Mouse (Mus musculus) midbrain, embryonic 15.5 days (tissue): Measurements from ENCODE around the gene Csf3r. TPM values are rescaled to one million over a fixed set of nuclear protein-coding genes. Genes with fewer than 3 reads are reported as not detected.
A peak's percentile ranks its signal among the peaks of the same experiment; 100 is the strongest.

ENCODE experiments used
- ATAC-seq: fragments of 200-750 bp; cut with Nextera tagmentation; replicated peaks from 2 replicates; pipeline ENCODE4 v1.8.0; 2017; ENCODE audit warnings: moderate TSS enrichment
- H3K27ac ChIP-seq: fragments of 300-500 bp; sonication (generic); 2 replicates; pipeline ENCODE4 v1.5.1; 2015; ENCODE audit warnings: mild to moderate bottlenecking, inconsistent platforms
- H3K27me3 ChIP-seq: fragments of 300-500 bp; sonication (generic); replicated peaks from 2 replicates; pipeline ENCODE4 v1.6.1; 2015; ENCODE audit warnings: inconsistent platforms
- H3K36me3 ChIP-seq: fragments of 300-500 bp; sonication (generic); replicated peaks from 2 replicates; pipeline ENCODE4 v1.6.1; 2015; ENCODE audit warnings: inconsistent platforms
- H3K4me1 ChIP-seq: fragments of 300-500 bp; sonication (generic); 2 replicates; pipeline ENCODE4 v1.6.1; 2015; ENCODE audit warnings: inconsistent platforms
- H3K4me2 ChIP-seq: fragments of 300-500 bp; sonication (generic); 2 replicates; pipeline ENCODE4 v1.6.1; 2015; ENCODE audit warnings: inconsistent platforms, mild to moderate bottlenecking, moderate library complexity
- H3K4me3 ChIP-seq: fragments of 300-500 bp; sonication (generic); 2 replicates; pipeline ENCODE4 v1.5.1; 2015; ENCODE audit warnings: mild to moderate bottlenecking, inconsistent platforms
- H3K9ac ChIP-seq: fragments of 300-500 bp; sonication (generic); 2 replicates; pipeline ENCODE4 v1.6.1; 2015; ENCODE audit warnings: mild to moderate bottlenecking, inconsistent platforms
- H3K9me3 ChIP-seq: fragments of 300-500 bp; sonication (generic); 2 replicates; pipeline ENCODE4 v1.6.1; 2016; ENCODE audit warnings: inconsistent platforms
- WGBS: fragments of 180-500 bp; shearing (Covaris S2); methylation state at CpG from one replicate; pipeline ENCODE4 v1.1.7; 2015; ENCODE audit warnings: mixed read lengths; 5-methylcytosine and 5-hydroxymethylcytosine counted together
- polyA plus RNA-seq: library from polyadenylated mRNA; unstranded; fragments of >200 nt; fragmentation: Nextera tagmentation; extraction: Ambion mirVana; gene quantifications from 2 replicates; pipeline ENCODE4 v1.2.1, GENCODE M21; 2015

The Csf3r gene
- polyA plus RNA-seq, 1 experiment from 2014 or later, result 0.74 TPM

DNA sequence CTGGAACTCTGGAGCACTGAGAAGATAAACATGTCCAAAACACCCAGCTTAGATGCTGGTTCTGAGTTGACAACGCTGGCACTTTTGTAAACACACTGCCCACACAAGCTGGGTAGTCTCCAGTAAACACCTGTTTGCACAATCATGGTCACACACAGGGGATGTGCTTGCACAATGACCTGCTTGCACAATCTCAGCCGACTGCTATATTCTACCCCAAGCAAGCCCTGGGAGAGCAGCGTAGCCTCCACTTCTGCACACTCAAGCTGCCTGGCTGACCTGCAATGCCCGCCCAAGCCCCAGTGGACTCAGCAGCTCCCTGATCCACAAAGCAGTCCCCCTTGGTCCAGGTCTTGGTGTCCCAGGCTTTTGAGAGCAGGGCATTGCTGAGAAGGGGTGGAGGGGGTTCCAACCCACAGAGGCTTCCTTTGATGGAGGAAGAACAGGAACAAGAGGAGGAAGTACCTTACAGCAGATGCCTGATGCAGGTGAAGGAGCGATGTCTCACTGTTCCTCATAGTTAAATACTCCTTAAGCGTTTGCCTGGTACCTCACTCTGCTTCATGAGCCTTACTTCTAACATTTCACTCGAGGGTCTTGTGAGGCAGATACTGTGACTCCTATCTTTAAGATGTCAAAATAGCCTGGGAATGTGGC lies 6.5 kb upstream of the Csf3r start:
- H3K4me3 ChIP-seq, result no peak overlapping the region
- no peak overlapping the region for H3K9ac ChIP-seq
- H3K27ac ChIP-seq, result no peak overlapping the region
- no peaks in the 10 kb centered on the region for H3K36me3 ChIP-seq
- H3K4me2 ChIP-seq, result no peak overlapping the region
- no peaks in the 10 kb centered on the region for H3K27me3 ChIP-seq
- ATAC-seq, result no peak
- H3K4me1 ChIP-seq, result no peaks in the 10 kb centered on the region
- WGBS, result 83% methylated on average over 7 of the region's 7 CpGs
- H3K9me3 ChIP-seq, result no peaks in the 10 kb centered on the region

DNA sequence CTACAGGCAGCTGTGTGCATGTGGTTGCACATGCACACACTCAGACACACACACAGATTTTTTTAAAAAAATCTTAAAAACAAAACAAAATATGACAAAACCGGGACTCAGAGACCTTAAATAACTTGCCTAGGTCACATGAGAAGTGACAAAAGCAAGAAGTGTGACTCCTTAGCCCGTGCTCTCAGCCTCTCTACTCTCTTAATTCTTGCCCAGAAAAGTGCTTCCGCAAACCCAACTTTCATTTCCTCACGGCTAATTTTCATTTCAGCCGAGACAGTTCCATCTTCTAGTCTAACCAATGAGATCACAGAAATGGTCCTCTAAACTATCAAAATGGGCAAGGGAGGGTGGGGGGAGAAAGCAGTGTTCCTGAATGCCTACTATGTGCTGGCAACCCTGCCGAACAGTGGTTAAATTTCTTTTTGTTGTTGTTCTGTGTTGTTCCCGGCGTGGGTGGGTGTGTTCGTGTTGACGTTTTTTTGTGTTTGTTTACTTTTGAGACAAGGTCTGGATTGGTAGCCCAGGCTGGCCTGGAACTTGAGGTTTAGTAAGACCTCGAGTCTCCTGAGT lies 5.3 kb upstream of the Csf3r start:
- no peaks in the 10 kb centered on the region for H3K27me3 ChIP-seq
- no peaks in the 10 kb centered on the region for H3K4me1 ChIP-seq
- no peak overlapping the region for H3K9ac ChIP-seq
- H3K4me2 ChIP-seq, result no peak overlapping the region
- H3K27ac ChIP-seq, result no peak overlapping the region
- ATAC-seq, result no peak
- WGBS, result 83% methylated on average over 11 of the region's 11 CpGs
- no peaks in the 10 kb centered on the region for H3K36me3 ChIP-seq
- H3K9me3 ChIP-seq, result no peaks in the 10 kb centered on the region
- H3K4me3 ChIP-seq, result no peak overlapping the region

DNA sequence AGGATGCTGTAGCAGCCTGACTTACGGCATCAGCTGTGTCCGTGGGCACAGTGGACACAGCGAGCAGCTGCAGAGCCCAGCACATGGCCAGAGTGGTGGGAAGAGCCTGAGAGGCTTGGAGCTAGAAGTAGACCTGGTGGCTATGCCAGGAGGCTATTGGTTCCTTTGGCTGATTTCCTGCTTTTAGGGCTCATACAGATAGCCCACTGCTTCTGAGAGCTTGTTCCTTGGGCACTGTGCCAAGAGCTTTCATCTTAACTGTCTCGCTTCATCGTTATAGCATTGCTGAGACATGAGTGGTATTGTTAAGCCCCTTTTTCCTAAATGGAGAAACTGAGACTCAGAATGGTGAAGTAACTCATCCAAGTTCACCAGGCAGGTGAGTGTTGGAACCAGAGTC lies 1.5 kb downstream of the Csf3r start:
- Histone ChIP-seq H3K4me3 (no peak overlapping the region), H3K4me2 (no peak overlapping the region), H3K36me3 (no peaks in the 10 kb centered on the region), H3K27me3 (no peaks in the 10 kb centered on the region), H3K27ac (no peak overlapping the region), H3K9me3 (no peaks in the 10 kb centered on the region), H3K9ac (no peak overlapping the region), H3K4me1 (no peaks in the 10 kb centered on the region)
- no peak for ATAC-seq
- 82% methylated on average over 5 of the region's 5 CpGs for WGBS

DNA sequence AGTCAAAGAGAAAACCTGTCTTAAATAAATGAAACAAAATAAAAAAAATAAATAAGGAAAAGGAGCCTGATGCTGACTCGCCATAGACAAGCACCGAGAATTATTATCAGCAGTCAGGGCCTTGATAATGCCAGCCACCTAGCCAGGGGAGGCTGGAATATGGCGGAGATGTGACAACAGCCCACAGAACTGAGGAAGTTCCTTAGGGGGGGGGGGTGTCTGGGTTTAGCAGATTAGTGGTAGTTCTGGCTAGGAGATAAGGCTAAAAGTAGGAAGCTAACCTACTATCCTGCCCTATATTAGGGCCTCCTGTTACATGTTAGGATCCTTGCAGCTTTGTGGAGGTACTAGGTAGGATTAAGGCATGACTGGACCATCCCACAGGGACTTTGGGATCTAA lies 3.6 kb downstream of the Csf3r start:
- no peak overlapping the region for H3K4me2 ChIP-seq
- H3K4me3 ChIP-seq, result no peak overlapping the region
- no peaks in the 10 kb centered on the region for H3K4me1 ChIP-seq
- H3K9ac ChIP-seq, result no peak overlapping the region
- WGBS, result 87% methylated on average over 3 of the region's 3 CpGs
- H3K9me3 ChIP-seq, result no peaks in the 10 kb centered on the region
- H3K27me3 ChIP-seq, result no peaks in the 10 kb centered on the region
- H3K27ac ChIP-seq, result no peak overlapping the region
- ATAC-seq, result no peak
- no peaks in the 10 kb centered on the region for H3K36me3 ChIP-seq

DNA sequence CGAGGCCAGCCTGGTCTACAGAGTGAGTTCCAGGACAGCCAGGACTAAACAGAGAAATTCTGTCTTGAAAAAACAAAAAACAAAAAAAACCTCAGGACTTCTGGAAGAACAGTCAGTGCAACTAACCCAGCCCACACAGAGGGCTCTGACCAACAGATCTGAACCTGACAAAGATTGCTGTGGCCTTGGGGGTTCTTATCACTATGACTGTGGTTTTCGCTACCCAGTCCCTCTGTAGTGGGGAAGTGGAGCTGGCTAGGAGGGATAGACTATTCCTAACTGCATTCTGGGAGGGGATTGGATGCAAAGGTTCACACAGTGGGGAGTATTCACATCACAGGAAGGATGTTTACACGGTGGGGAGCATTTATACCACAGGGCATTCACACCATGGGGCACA lies 4.7 kb downstream of the Csf3r start:
- ATAC-seq, result no peak
- whole genome bisulfite sequencing, result 71% methylated on average over 3 of the region's 3 CpGs
- Histone ChIP-seq H3K9me3 (no peaks in the 10 kb centered on the region), H3K4me1 (no peaks in the 10 kb centered on the region), H3K4me3 (no peak overlapping the region), H3K4me2 (no peak overlapping the region), H3K36me3 (no peaks in the 10 kb centered on the region), H3K27ac (no peak overlapping the region), H3K9ac (no peak overlapping the region), H3K27me3 (no peaks in the 10 kb centered on the region)

DNA sequence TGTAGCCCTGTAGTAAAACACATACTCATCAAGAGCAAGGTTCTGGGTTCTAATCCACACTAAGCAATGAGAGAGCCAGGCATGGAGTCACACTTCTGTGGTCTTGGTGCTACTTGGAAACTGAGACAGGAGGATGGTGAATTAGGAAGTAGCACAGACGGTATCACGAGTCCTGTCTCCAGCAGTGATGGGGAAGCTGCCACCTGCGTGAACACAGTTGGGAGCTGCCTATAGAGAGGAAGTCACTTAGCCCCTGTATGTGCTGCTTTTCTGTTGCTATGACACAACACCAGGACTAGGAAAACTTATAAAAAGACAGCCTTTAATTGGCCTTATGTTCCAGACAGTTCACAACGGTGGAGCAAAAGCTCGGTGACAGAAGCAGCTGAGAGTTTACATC lies 6.4 kb downstream of the Csf3r start:
- no peaks in the 10 kb centered on the region for H3K4me1 ChIP-seq
- no peak overlapping the region for H3K4me3 ChIP-seq
- H3K4me2 ChIP-seq, result no peak overlapping the region
- no peak for ATAC-seq
- no peak overlapping the region for H3K27ac ChIP-seq
- no peak overlapping the region for H3K9ac ChIP-seq
- no peaks in the 10 kb centered on the region for H3K9me3 ChIP-seq
- H3K27me3 ChIP-seq, result no peaks in the 10 kb centered on the region
- no peaks in the 10 kb centered on the region for H3K36me3 ChIP-seq
- WGBS, result 80% methylated on average over 5 of the region's 5 CpGs

DNA sequence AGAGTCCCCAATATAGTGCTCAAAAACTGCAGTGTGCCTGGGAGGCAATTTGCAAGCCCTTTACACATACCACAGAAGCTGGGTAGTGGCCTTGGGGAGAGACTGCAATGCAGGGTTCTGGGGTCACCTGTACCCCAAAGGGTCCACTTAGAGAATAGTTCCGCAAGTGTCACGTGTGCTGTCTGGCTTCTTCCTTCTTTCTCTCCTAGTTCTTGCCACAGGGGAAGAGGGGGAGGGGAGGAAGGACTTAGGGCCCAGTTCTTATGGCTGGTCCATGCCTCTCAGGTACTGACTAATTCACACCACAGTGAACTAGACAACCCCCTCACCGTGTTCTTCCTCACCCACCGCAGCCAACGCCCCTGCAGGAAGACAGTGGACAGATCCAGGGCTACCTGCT lies 11.1 kb downstream of the Csf3r start:
- Histone ChIP-seq H3K4me1 (no peaks in the 10 kb centered on the region), H3K4me3 (no peak overlapping the region), H3K27me3 (no peaks in the 10 kb centered on the region), H3K9me3 (no peaks in the 10 kb centered on the region), H3K27ac (no peak overlapping the region), H3K4me2 (no peak overlapping the region), H3K9ac (no peak overlapping the region), H3K36me3 (no peaks in the 10 kb centered on the region)
- no peak for ATAC-seq
- WGBS, result 86% methylated on average over 5 of the region's 5 CpGs

DNA sequence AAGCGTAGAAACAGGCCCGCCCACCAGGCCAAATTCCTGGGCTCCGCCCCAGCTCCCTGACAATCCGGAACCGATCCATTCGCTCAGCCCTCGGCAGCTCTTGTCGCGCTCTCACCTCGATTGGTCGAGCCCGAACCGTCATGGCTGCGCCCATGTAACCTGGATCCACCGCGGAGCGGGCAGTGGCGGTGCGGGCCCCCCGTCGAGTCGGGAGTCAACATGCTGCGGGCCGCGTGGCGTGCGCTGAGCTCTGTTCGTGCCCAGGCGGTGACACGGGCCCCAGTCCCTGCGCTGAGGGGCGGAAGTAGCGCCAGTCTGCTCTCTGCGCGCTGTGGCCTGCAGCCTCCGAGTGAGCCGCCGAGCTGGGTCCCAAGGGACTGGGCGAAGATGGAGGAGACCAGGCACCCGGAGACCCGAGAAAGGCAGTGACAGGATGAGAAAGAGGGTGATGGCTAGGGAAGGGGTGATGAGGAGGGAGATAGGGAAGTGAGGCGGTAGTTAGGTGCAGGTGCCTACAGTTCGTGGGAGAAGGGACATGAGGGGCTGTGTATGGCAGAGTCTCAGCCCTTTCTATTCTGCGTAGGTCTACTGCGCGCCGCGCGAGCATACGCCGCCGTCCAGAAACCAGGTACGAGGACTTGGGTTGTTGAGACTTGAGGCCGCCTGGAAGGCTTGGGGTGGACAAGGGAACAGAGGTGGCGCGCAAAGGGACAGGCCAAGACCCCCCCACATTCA lies 22.7 kb downstream of the Csf3r start, which contains the start of gene Mrps15:
Gene Mrps15, plus strand, starts transcription at position 75 of the 735 bp plus-strand sequence.
- H3K4me2 ChIP-seq, result peak within 1 kb of the TSS; percentile 89
- no peaks in the 10 kb centered on the region for H3K9me3 ChIP-seq
- peak; percentile 96 for ATAC-seq
- peak within 1 kb of the TSS; percentile 80 for H3K27ac ChIP-seq
- H3K36me3 ChIP-seq, result peaks cover 17% of the 10 kb centered on the region; the same call in 1 of the 2 replicates
- H3K4me3 ChIP-seq, result peak within 1 kb of the TSS; percentile 86
- WGBS, result under 1% methylated on average over 56 of the region's 56 CpGs
- peaks cover 13% of the 10 kb centered on the region for H3K4me1 ChIP-seq
- peak within 1 kb of the TSS; percentile 78 for H3K9ac ChIP-seq
- H3K27me3 ChIP-seq, result no peaks in the 10 kb centered on the region

DNA sequence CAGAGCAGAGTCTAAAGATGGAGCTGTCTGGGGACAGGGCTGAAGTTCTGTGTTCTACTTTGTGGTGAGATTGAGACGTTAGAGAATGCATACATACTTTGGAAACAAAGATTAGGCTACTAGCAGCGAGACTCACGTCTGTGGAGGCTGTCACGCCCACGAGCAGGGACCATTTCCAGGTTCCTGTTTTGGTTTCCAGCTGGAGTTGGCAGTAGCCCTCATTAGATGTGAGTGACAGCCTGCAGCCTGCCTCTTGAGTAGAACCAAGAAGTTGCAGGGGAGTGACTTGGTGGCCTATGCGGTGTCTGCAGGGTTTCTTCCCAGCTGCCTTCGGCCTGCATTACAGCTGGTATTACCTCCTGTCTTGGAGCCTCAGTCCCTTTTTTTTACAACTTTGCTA lies 27.3 kb downstream of the Csf3r start:
- Histone ChIP-seq H3K36me3 (peaks cover 40% of the 10 kb centered on the region), H3K27ac (no peak overlapping the region), H3K9me3 (no peaks in the 10 kb centered on the region), H3K9ac (no peak overlapping the region), H3K4me3 (no peak overlapping the region), H3K27me3 (no peaks in the 10 kb centered on the region), H3K4me1 (peaks cover 13% of the 10 kb centered on the region), H3K4me2 (no peak overlapping the region)
- 83% methylated on average over 7 of the region's 7 CpGs for WGBS
- ATAC-seq, result no peak

DNA sequence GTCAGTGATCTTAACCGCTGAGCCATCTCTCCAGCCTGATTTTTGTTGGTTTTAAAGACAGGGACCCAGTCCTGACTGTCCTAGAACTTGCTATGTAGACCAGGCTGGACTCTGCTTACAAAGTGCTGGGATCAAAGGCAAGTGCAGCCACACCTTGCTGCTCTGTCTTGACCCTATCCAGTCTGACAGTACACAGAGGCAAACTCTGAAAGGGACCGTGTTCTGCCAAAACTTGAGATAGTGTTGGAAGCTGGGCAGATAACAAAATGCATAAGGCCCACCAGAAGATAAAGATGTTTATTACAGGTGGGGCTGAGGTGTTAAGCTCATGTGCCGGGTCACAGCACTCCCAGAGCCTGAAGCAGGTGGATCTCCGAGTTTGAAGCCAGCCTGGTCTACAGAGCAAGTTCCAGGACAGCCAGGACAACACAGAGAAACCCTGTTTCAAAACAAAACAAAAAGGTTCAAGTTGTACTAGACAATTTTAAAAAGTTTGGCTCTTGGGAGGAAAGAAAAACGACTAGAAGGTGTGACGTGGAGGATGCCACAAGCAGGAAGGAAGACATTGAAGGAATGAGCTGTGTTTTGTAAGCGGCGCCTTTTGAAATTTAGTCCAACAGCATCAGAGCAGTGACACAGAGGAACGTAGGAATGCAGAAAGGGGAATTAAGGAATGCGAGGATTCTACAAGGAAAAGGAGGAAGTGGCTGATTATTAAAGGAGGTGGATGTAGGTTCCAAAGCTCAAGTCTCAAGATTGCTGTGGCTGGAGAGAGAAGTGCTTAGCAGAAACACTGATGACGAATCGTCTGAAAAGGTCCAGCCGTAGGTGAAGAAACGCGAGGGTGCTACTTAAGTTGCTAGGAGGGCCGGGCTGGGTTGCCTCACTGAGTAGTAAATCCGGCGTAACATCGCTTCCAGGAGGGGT lies 33.1 kb downstream of the Csf3r start:
- 0 out of 2 replicates have a peak overlapping the region, but pooled peaks have one; percentile 23 for H3K9ac ChIP-seq
- ATAC-seq, result no peak; the same call in 1 of the 2 replicates

DNA sequence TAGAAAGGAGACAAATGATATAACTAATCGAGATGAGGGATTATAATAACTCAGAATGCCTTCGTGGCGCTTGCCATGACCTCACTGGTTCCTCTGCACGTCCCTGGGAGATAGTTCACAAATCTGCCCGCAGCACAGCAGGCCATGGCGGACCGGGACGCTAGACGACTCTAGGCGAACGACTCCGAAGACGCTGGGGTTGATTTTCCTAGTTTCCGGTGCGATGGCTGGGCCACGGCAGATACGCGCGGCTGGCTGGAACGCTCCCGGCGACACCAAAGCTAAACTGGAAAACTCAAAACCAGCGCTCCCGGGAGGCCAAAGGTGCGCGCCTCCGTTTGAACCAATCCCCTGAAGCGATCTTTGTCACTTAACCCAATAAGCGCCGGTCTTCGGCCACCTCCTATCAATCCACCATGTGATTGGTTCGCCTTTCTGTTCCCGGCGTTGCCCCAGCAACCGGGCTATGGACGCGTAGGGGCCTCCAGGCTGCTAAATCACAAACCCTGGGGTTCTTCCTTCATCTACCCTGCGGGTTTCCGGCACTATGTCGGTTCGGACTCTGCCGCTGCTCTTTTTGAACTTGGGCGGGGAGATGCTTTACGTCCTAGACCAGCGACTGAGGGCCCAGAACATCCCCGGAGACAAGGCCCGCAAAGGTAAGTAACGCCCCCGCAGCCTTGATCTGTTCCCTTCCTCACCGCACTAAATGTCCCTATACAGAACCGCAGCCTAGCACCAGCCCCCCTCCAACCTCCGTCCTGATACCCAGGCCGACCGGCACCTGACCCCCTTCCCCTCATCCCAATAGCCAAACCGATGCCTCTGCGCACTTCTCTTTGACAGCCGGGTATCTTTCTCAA lies 34.0 kb downstream of the Csf3r start, which contains the start of gene Oscp1:
Gene Oscp1, plus strand, starts transcription at position 432 of the 863 bp plus-strand sequence.
- Histone ChIP-seq H3K27me3 (no peaks in the 10 kb centered on the region), H3K4me3 (peak within 1 kb of the TSS; percentile 63), H3K9ac (peak within 1 kb of the TSS; percentile 74), H3K27ac (peak within 1 kb of the TSS; percentile 63), H3K4me2 (peak within 1 kb of the TSS; percentile 67), H3K4me1 (peaks cover 24% of the 10 kb centered on the region), H3K36me3 (peaks cover 22% of the 10 kb centered on the region), H3K9me3 (no peaks in the 10 kb centered on the region)
- peak; percentile 98 for ATAC-seq
- WGBS, result under 1% methylated on average over 57 of the region's 57 CpGs

More for the DNA sequence above, 33.1 kb downstream of the Csf3r start:
- Histone ChIP-seq H3K36me3 (peaks cover 24% of the 10 kb centered on the region), H3K4me2 (peak overlapping the region; percentile 67), H3K4me1 (peaks cover 24% of the 10 kb centered on the region), H3K27me3 (no peaks in the 10 kb centered on the region), H3K4me3 (peak overlapping the region; percentile 63), H3K9me3 (no peaks in the 10 kb centered on the region), H3K27ac (no peak overlapping the region)
- WGBS, result 15% methylated on average over 19 of the region's 19 CpGs
